Mouse (Mus musculus) olfactory bulb, adult 2 months (tissue): Measurements from ENCODE around the gene Prpf40b. TPM values are rescaled to one million over a fixed set of nuclear protein-coding genes. Genes with fewer than 3 reads are reported as not detected.

Experiments used
- H3K27ac ChIP-seq: fragments of 200-500 bp; 2 replicates; pipeline ENCODE4 v1.5.1; 2012; ENCODE audit warnings: low read depth, low read length; ENCODE audit not compliant: insufficient read depth
- H3K4me1 ChIP-seq: fragments of 200-500 bp; 2 replicates; pipeline ENCODE4 v1.6.1; 2012; ENCODE audit warnings: low read length; ENCODE audit not compliant: control insufficient read depth, insufficient read depth
- H3K4me3 ChIP-seq: fragments of 200-500 bp; 2 replicates; pipeline ENCODE4 v1.5.1; 2012; ENCODE audit warnings: mild to moderate bottlenecking, low read depth, low read length, moderate library complexity; ENCODE audit not compliant: insufficient read depth
- CTCF ChIP-seq: fragments of 200-500 bp; IDR thresholded peaks from 2 replicates; pipeline ENCODE4 v1.5.1; 2012; ENCODE audit warnings: low read depth, mild to moderate bottlenecking, low read length, moderate library complexity; ENCODE audit not compliant: insufficient read depth
- POLR2A ChIP-seq: fragments of 200-500 bp; IDR thresholded peaks from 2 replicates; pipeline ENCODE4 v1.6.1; 2012; ENCODE audit warnings: mild to moderate bottlenecking, low read depth, low read length, moderate library complexity; ENCODE audit not compliant: insufficient read depth
- WGBS: fragments of 180-500 bp; shearing (Covaris S2); methylation state at CpG from one replicate; pipeline ENCODE4 v1.1.7; 2018; 5-methylcytosine and 5-hydroxymethylcytosine counted together
- polyA plus RNA-seq: library from polyadenylated mRNA; stranded (reverse); fragments of >200 nt; gene quantifications from 2 replicates; pipeline ENCODE4 v1.2.4, GENCODE M21; 2012; ENCODE audit warnings: low replicate concordance; ENCODE audit not compliant: missing spikeins, insufficient read depth, insufficient read length

Prpf40b gene
- polyA plus RNA-seq, 1 experiment = not detected

GRCm38 (mm10) chr15:99325598-99325997, 30.7 kb downstream of the Prpf40b start:
- Histone ChIP-seq H3K27ac (no peak overlapping the region), H3K4me1 (no peaks in the 10 kb centered on the region), H3K4me3 (no peak overlapping the region)
- WGBS = 91% methylated on average over 6 of the region's 6 CpGs
- TF ChIP-seq POLR2A (no peak), CTCF (no peak)

GRCm38 (mm10) chr15:99326407-99326806, 31.5 kb downstream of the Prpf40b start:
- Histone ChIP-seq H3K4me3 (no peak overlapping the region), H3K4me1 (no peaks in the 10 kb centered on the region), H3K27ac (no peak overlapping the region)
- TF ChIP-seq POLR2A = no peak
- no peak for TF ChIP-seq CTCF
- WGBS = 62% methylated on average over 2 of the region's 2 CpGs

GRCm38 (mm10) chr15:99326959-99327358, 32.1 kb downstream of the Prpf40b start:
- Histone ChIP-seq H3K4me3 (no peak overlapping the region), H3K27ac (no peak overlapping the region), H3K4me1 (no peaks in the 10 kb centered on the region)
- TF ChIP-seq CTCF (no peak), POLR2A (no peak)
- WGBS = 86% methylated on average over 1 of the region's 1 CpGs

- H3K4me3 ChIP-seq = no peak overlapping the region
- 97% methylated on average over 5 of the region's 5 CpGs for WGBS
- no peak for TF ChIP-seq POLR2A
- TF ChIP-seq CTCF = no peak
Measured at GRCm38 (mm10) chr15:99328011-99328410, 33.1 kb downstream of the Prpf40b start.

GRCm38 (mm10) chr15:99330324-99330723, 35.4 kb downstream of the Prpf40b start:
- WGBS = 79% methylated on average over 2 of the region's 2 CpGs
- H3K4me3 ChIP-seq = no peak overlapping the region
- no peak overlapping the region for H3K27ac ChIP-seq
- peaks cover 24% of the 10 kb centered on the region for H3K4me1 ChIP-seq
- TF ChIP-seq POLR2A (no peak), CTCF (no peak)

More at GRCm38 (mm10) chr15:99328011-99328410, 33.1 kb downstream of the Prpf40b start:
- Histone ChIP-seq H3K4me1 (peaks cover 9% of the 10 kb centered on the region), H3K27ac (no peak overlapping the region)

DNA sequence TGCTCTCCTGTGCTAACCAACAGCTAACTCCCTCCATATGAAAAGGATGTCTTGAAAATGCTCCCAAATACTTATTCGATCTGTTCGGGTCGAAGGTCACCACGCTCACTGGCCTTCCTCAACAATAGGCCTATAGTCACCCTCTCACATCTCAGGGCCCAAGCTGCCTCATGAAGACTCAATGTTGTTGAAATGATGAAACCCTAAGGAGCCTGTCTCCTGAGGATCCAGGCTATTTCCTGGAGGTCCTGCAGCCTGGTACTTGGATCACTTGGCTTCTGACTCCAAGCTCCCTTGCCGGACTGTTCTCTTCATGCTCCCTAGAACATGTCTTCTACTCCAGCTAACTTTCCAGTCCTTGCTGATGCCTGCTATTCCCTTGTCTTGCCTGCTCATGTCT, 36.5 kb downstream of the Prpf40b start:
- no peak overlapping the region for H3K27ac ChIP-seq
- peaks cover 24% of the 10 kb centered on the region for H3K4me1 ChIP-seq
- no peak overlapping the region for H3K4me3 ChIP-seq
- TF ChIP-seq CTCF (no peak), POLR2A (no peak)
- WGBS = 87% methylated on average over 5 of the region's 5 CpGs

DNA sequence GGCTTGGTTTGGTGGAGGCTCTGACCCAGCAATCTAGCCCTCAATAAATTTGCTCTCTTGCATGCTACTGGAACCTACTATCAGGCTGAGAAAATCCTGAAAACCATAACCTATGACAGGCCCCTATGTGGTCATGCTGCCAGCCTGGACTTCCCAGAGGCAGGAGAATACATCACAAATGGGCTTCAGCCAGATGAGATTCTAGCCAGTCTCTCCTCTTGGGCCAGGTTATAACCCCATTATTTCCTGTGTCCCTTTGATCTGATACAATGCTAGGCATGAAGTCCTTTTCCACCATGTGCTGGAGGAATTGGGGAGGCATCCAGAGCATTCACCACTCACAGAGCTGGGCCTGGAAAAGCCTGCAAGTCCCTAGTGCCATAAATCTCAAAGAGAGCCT, 37.2 kb downstream of the Prpf40b start:
- TF ChIP-seq POLR2A = no peak
- TF ChIP-seq CTCF = no peak
- Histone ChIP-seq H3K4me3 (no peak overlapping the region), H3K4me1 (peaks cover 24% of the 10 kb centered on the region), H3K27ac (peak overlapping the region; percentile 44; the same call in 1 of the 2 replicates)

DNA sequence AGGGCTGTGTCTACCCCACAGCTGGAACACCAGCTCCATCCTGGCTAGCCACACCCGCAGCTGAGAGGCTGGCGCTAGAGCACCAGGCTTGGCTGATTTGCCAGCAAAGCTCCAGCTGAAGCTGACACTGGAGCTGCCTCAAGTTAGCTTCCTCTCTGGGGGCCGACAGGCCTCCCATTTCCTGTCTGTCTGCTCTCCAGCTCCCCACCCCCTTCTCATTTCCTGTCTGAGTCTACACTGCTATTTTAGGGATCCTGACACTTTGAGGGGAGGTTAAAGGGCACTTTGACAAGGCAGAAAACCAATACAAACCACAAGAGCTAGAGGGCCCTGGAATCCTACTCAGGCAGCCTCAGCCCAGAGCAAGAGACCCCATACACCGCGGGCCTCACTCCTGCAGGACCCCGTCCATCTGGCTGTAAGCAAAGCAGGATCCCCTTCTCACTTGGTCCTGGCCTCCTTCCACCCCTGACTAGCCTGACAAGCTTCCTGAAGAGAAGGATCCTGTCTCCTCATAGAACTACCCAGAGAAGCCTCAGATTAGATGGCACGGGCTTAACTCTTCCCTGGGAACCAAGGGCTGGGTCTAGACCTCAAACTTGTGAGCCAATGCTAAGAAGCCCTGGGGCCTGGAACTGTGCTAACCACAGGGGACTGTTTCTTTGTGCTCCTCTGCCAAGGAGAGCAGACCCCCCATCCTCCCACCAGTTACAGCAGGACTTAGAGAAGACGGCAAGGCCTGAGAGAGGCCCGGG, 38.2 kb downstream of the Prpf40b start:
- Histone ChIP-seq H3K4me1 (peaks cover 24% of the 10 kb centered on the region), H3K4me3 (no peak overlapping the region), H3K27ac (peak overlapping the region; percentile 52)
- WGBS = 46% methylated on average over 9 of the region's 9 CpGs
- TF ChIP-seq POLR2A = 0 out of 2 replicates have a peak, but pooled peaks have one; percentile 25
- no peak for TF ChIP-seq CTCF

GRCm38 (mm10) chr15:99333676-99334065, 38.8 kb downstream of the Prpf40b start:
- 78% methylated on average over 3 of the region's 3 CpGs for WGBS
- Histone ChIP-seq H3K4me1 (peaks cover 26% of the 10 kb centered on the region), H3K4me3 (no peak overlapping the region), H3K27ac (peak overlapping the region; percentile 52; the same call in 1 of the 2 replicates)
- TF ChIP-seq POLR2A (no peak), CTCF (no peak)
